Mouse (Mus musculus) myocyte (in vitro differentiated cells): ENCODE results near the gene Pdzd8. TPM values are rescaled to one million over a fixed set of nuclear protein-coding genes. Genes with fewer than 3 reads are reported as not detected.

Experiments
- H3K27me3 ChIP-seq: one replicate; pipeline ENCODE4 v1.6.1; 2011; ENCODE audit not compliant: control insufficient read depth, insufficient read depth, insufficient read length
- H3K36me3 ChIP-seq: one replicate; pipeline ENCODE4 v1.6.1; 2011; ENCODE audit not compliant: control insufficient read depth, insufficient read depth
- H3K4me2 ChIP-seq: one replicate; pipeline ENCODE4 v1.6.1; 2011; ENCODE audit warnings: low read depth, control low read depth
- H3K4me3 ChIP-seq: one replicate; pipeline ENCODE4 v1.5.1; 2011; ENCODE audit warnings: mild to moderate bottlenecking, control low read depth, moderate library complexity
- H3K79me2 ChIP-seq: one replicate; pipeline ENCODE4 v1.6.1; 2011; ENCODE audit not compliant: control insufficient read depth, insufficient read depth
- H3ac ChIP-seq: one replicate; pipeline ENCODE4 v1.6.1; 2011; ENCODE audit not compliant: control insufficient read depth, insufficient read length
- CEBPB ChIP-seq: IDR thresholded peaks from 2 replicates; pipeline ENCODE4 v1.6.1; 2011; ENCODE audit warnings: mild to moderate bottlenecking, moderate library complexity; ENCODE audit not compliant: poor library complexity, insufficient read depth, severe bottlenecking
- E2F4 ChIP-seq: IDR thresholded peaks from one replicate; pipeline ENCODE4 v1.6.1; 2011; ENCODE audit warnings: mild to moderate bottlenecking, control low read depth, moderate library complexity; ENCODE audit not compliant: insufficient read depth
- MAX ChIP-seq: IDR thresholded peaks from one replicate; pipeline ENCODE4 v1.6.1; 2011; ENCODE audit warnings: low read depth, mild to moderate bottlenecking, control low read depth
- MYOD1 ChIP-seq, 3 experiments: IDR thresholded peaks; one replicate each; pipeline ENCODE4 v1.6.1; 2011; ENCODE audit warnings: control low read depth in 2 of 3, low read depth in 2 of 3, mild to moderate bottlenecking in 2 of 3, moderate library complexity in 1 of 3; ENCODE audit not compliant: insufficient read length in 2 of 3, control insufficient read depth in 1 of 3
- MYOG ChIP-seq, 3 experiments: IDR thresholded peaks; one replicate each; pipeline ENCODE4 v1.6.1; 2011; ENCODE audit warnings: control low read depth in 2 of 3, low read depth in 2 of 3, mild to moderate bottlenecking in 2 of 3; ENCODE audit not compliant: insufficient read length in 2 of 3, control insufficient read depth in 1 of 3, insufficient read depth in 1 of 3
- POLR2A ChIP-seq: IDR thresholded peaks from one replicate; pipeline ENCODE4 v1.6.1; 2011; ENCODE audit warnings: low read depth, mild to moderate bottlenecking, control low read depth, moderate library complexity; ENCODE audit not compliant: insufficient read length
- POLR2AphosphoS2 ChIP-seq: IDR thresholded peaks from one replicate; pipeline ENCODE4 v1.6.1; 2011; ENCODE audit warnings: low read depth, control low read depth; ENCODE audit not compliant: insufficient read length
- REST ChIP-seq: IDR thresholded peaks from one replicate; pipeline ENCODE4 v1.6.1; 2011; ENCODE audit warnings: mild to moderate bottlenecking, control low read depth, moderate library complexity; ENCODE audit not compliant: insufficient read depth, insufficient read length
- SRF ChIP-seq: IDR thresholded peaks from one replicate; pipeline ENCODE4 v1.6.1; 2011; ENCODE audit warnings: low read depth; ENCODE audit not compliant: control insufficient read depth, insufficient read length
- TCF12 ChIP-seq: IDR thresholded peaks from one replicate; pipeline ENCODE4 v1.6.1; 2011; ENCODE audit warnings: mild to moderate bottlenecking, control low read depth; ENCODE audit not compliant: poor library complexity, insufficient read depth, severe bottlenecking
- TCF3 ChIP-seq: IDR thresholded peaks from one replicate; pipeline ENCODE4 v1.6.1; 2011; ENCODE audit warnings: low read depth, control low read depth; ENCODE audit not compliant: insufficient read length
- USF1 ChIP-seq: IDR thresholded peaks from one replicate; pipeline ENCODE4 v1.6.1; 2011; ENCODE audit warnings: low read depth, mild to moderate bottlenecking, control low read depth, moderate library complexity
- polyA plus RNA-seq: library from polyadenylated mRNA; unstranded; fragments of >200 nt; fragmentation: generic; extraction: Trizol; gene quantifications from one replicate; pipeline ENCODE4 v1.2.1, GENCODE M21; 2012; ENCODE audit warnings: missing spikeins

Gene Pdzd8
- polyA plus RNA-seq, 1 experiment = 12.2 TPM

DNA sequence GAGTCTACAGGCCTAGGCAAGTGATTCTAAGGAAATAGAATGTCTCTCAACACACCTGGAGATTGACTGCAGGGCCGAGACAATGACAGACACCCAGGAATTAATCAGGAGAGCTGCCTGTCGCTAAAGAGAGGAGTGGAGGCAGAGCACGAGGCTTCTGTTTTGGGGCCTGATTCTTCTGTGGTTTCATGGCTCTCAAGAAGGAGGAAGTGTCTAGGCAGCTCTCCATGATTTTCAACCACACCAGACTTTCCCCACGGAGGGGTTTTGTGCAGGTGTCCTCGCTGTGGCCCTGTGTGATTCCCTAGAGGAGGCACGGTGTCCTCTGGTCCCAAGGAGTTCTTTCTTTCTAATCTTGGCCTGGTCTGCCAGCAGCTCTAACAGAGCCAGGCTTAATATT, 29.4 kb upstream of the Pdzd8 start:
- Histone ChIP-seq H3ac (no peak overlapping the region), H3K4me3 (no peak overlapping the region), H3K79me2 (no peaks in the 10 kb centered on the region), H3K27me3 (no peaks in the 10 kb centered on the region), H3K36me3 (no peaks in the 10 kb centered on the region), H3K4me2 (no peak overlapping the region)
- no peak for TF ChIP-seq REST
- TF ChIP-seq E2F4 = no peak
- TF ChIP-seq MYOD1 (IDR thresholded peaks at IDR 0.05; ENCODE audit: control insufficient read depth in 1 of 3, insufficient read length in 2 of 3, low read depth in 2 of 3) = no peak
- TF ChIP-seq TCF12 = no peak
- no peak for TF ChIP-seq SRF
- no peak for TF ChIP-seq POLR2AphosphoS2
- no peak for TF ChIP-seq USF1
- TF ChIP-seq MYOG (IDR thresholded peaks at IDR 0.05; ENCODE audit: control insufficient read depth in 1 of 3, insufficient read depth in 1 of 3, insufficient read length in 2 of 3, low read depth in 2 of 3) = no peak
- no peak for TF ChIP-seq CEBPB
- TF ChIP-seq TCF3 = no peak
- no peak for TF ChIP-seq POLR2A
- no peak for TF ChIP-seq MAX

DNA sequence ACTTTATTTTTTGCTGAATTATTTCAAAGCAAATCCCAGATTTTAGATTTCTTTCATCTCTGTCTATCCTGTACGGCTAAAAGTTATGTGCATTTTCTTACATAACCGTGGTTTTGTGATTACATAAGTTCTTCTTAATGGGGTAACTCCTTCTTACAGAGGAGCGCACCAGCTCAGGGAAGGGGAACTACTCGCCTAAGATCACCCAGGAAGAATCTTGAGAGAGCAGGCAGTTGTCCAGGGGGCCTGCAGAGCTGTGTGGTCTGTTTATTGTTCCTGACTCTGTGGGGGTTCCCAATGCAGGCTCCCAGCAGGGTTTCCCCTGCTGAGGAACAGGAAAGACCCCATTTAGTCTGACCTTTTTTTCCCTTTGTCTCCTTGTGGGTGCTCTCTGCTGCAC, 27.3 kb upstream of the Pdzd8 start:
- H3ac ChIP-seq = no peak overlapping the region
- no peak overlapping the region for H3K4me2 ChIP-seq
- TF ChIP-seq MYOG (IDR thresholded peaks at IDR 0.05; ENCODE audit: control insufficient read depth in 1 of 3, insufficient read depth in 1 of 3, insufficient read length in 2 of 3, low read depth in 2 of 3) (no peak), MAX (no peak), USF1 (no peak), CEBPB (no peak), REST (no peak), TCF12 (no peak), POLR2A (no peak), MYOD1 (IDR thresholded peaks at IDR 0.05; ENCODE audit: control insufficient read depth in 1 of 3, insufficient read length in 2 of 3, low read depth in 2 of 3) (no peak), TCF3 (no peak), E2F4 (no peak), SRF (no peak), POLR2AphosphoS2 (no peak)
- no peaks in the 10 kb centered on the region for H3K79me2 ChIP-seq
- H3K4me3 ChIP-seq = no peak overlapping the region
- no peaks in the 10 kb centered on the region for H3K27me3 ChIP-seq
- H3K36me3 ChIP-seq = no peaks in the 10 kb centered on the region

DNA sequence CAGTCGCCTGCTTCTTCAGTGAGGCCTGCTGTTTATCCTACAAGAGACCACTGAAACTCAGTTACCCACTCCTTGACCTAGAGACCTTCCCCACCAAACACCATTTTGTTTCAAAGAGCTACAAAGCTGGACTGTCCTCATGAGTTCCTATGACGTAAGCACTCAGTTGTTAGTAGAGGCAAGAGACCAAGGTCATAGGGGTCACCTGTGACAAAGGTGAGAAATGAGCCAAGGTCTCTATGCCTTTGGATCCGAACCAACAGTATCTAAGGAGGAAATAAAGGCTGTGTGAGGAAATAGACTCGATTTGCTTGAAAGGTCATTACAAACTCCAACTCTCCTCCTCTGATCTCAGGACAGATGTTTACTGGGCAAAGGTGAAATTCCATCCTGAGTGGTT, 25.4 kb upstream of the Pdzd8 start:
- Histone ChIP-seq H3K4me3 (no peak overlapping the region), H3K36me3 (no peaks in the 10 kb centered on the region), H3ac (no peak overlapping the region), H3K4me2 (no peak overlapping the region), H3K27me3 (no peaks in the 10 kb centered on the region), H3K79me2 (no peaks in the 10 kb centered on the region)
- no peak for TF ChIP-seq CEBPB
- TF ChIP-seq MYOG (IDR thresholded peaks at IDR 0.05; ENCODE audit: control insufficient read depth in 1 of 3, insufficient read depth in 1 of 3, insufficient read length in 2 of 3, low read depth in 2 of 3) = no peak
- TF ChIP-seq TCF3 = no peak
- TF ChIP-seq USF1 = no peak
- no peak for TF ChIP-seq E2F4
- TF ChIP-seq POLR2AphosphoS2 = no peak
- no peak for TF ChIP-seq MYOD1 (IDR thresholded peaks at IDR 0.05; ENCODE audit: control insufficient read depth in 1 of 3, insufficient read length in 2 of 3, low read depth in 2 of 3)
- no peak for TF ChIP-seq SRF
- no peak for TF ChIP-seq TCF12
- TF ChIP-seq REST = no peak
- no peak for TF ChIP-seq MAX
- TF ChIP-seq POLR2A = no peak

DNA sequence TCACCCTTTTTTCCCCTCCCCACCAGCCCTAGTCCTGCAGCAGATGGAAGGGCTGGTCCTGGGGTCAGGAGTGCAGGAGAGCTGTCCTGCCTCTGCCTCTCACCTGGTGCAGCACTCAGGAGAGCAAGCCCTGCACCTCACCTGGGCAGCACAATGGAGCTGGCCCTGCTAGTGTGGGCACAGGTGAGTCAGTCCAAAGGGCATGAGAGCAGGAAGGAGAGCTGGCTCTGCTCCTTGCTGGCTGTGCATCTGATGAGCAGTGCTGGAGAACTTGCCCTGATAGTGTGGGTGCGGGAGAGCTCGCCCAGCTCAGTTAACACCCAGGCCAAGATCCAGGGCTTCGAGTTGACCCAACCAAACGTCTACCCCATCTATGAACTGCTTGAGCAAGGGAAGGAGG, 22.3 kb upstream of the Pdzd8 start:
- Histone ChIP-seq H3K79me2 (no peaks in the 10 kb centered on the region), H3K4me3 (no peak overlapping the region), H3ac (no peak overlapping the region), H3K4me2 (no peak overlapping the region), H3K36me3 (no peaks in the 10 kb centered on the region), H3K27me3 (no peaks in the 10 kb centered on the region)
- TF ChIP-seq REST (no peak), POLR2A (no peak), TCF12 (no peak), CEBPB (no peak), TCF3 (no peak), MYOD1 (IDR thresholded peaks at IDR 0.05; ENCODE audit: control insufficient read depth in 1 of 3, insufficient read length in 2 of 3, low read depth in 2 of 3) (no peak), MYOG (IDR thresholded peaks at IDR 0.05; ENCODE audit: control insufficient read depth in 1 of 3, insufficient read depth in 1 of 3, insufficient read length in 2 of 3, low read depth in 2 of 3) (no peak), SRF (no peak), E2F4 (no peak)

DNA sequence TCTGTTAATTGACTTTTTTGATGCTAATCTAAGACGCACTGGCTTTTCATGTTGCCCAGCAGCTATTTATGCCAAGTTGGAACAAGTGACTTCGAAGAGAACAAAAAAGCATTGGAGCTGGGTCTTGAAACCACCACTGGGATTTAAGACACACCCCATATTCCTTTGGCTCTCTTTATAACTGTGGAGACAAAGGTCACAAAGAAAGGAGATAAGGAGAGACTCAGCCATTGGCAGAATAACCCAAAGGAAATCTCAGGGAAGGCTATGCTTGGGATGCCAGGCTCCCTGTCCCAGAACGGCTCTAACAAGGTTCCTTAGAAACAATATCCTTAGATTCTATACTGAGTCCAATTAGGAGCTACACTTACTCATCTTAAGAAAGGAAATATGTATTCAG, 21.1 kb upstream of the Pdzd8 start:
- TF ChIP-seq MYOG (IDR thresholded peaks at IDR 0.05; ENCODE audit: control insufficient read depth in 1 of 3, insufficient read depth in 1 of 3, insufficient read length in 2 of 3, low read depth in 2 of 3) (no peak), SRF (no peak), MAX (no peak), MYOD1 (IDR thresholded peaks at IDR 0.05; ENCODE audit: control insufficient read depth in 1 of 3, insufficient read length in 2 of 3, low read depth in 2 of 3) (no peak), E2F4 (no peak)
- H3K36me3 ChIP-seq = no peaks in the 10 kb centered on the region
- no peak overlapping the region for H3K4me2 ChIP-seq
- no peaks in the 10 kb centered on the region for H3K27me3 ChIP-seq
- no peak overlapping the region for H3K4me3 ChIP-seq
- H3ac ChIP-seq = no peak overlapping the region
- no peaks in the 10 kb centered on the region for H3K79me2 ChIP-seq
